Mouse (Mus musculus) forebrain, embryonic 14.5 days (tissue): Measurements from ENCODE around the gene Sema4d. TPM values are rescaled to one million over a fixed set of nuclear protein-coding genes. Genes with fewer than 3 reads are reported as not detected.

Experiments used
- ATAC-seq: fragments of 200-750 bp; cut with Nextera tagmentation; 2 replicates; pipeline ENCODE4 v1.8.0; 2017; ENCODE audit warnings: mild to moderate bottlenecking, moderate library complexity
- DNase-seq: peaks from one replicate; pipeline ENCODE4 v3.0.0-alpha.2; 2015; ENCODE audit warnings: low spot score
- H3K27ac ChIP-seq: fragments of 300-500 bp; sonication (generic); 2 replicates; pipeline ENCODE4 v1.5.1; 2014; ENCODE audit warnings: low read depth, mild to moderate bottlenecking, control low read depth, low read length, moderate library complexity
- H3K27me3 ChIP-seq: fragments of 300-500 bp; sonication (generic); replicated peaks from 2 replicates; pipeline ENCODE4 v1.6.1; 2014; ENCODE audit warnings: low read length, control low read depth, mixed read lengths; ENCODE audit not compliant: control insufficient read depth, insufficient read depth
- H3K36me3 ChIP-seq: fragments of 300-500 bp; sonication (generic); 2 replicates; pipeline ENCODE4 v1.6.1; 2014; ENCODE audit warnings: low read length, control low read depth; ENCODE audit not compliant: control insufficient read depth, insufficient read depth
- H3K4me1 ChIP-seq: fragments of 300-500 bp; sonication (generic); 2 replicates; pipeline ENCODE4 v1.6.1; 2014; ENCODE audit warnings: antibody characterized with exemption, low read length, control low read depth; ENCODE audit not compliant: control insufficient read depth, insufficient read depth
- H3K4me2 ChIP-seq: fragments of 300-500 bp; sonication (generic); 2 replicates; pipeline ENCODE4 v1.6.1; 2014; ENCODE audit warnings: mild to moderate bottlenecking, control low read depth, low read length
- H3K4me3 ChIP-seq: fragments of 300-500 bp; sonication (generic); 2 replicates; pipeline ENCODE4 v1.5.1; 2014; ENCODE audit warnings: low read depth, low read length, control low read depth
- H3K9ac ChIP-seq: fragments of 300-500 bp; sonication (generic); 2 replicates; pipeline ENCODE4 v1.6.1; 2014; ENCODE audit warnings: mild to moderate bottlenecking, low read length, control low read depth, moderate library complexity
- H3K9me3 ChIP-seq: fragments of 300-500 bp; sonication (generic); replicated peaks from 2 replicates; pipeline ENCODE4 v1.6.1; 2016; ENCODE audit warnings: low read length, control low read depth, mixed read lengths; ENCODE audit not compliant: control insufficient read depth
- whole genome bisulfite sequencing: fragments of 180-500 bp; shearing (Covaris S2); extraction: QIAGEN DNeasy Blood & Tissue Kit; methylation state at CpG from one replicate; pipeline ENCODE4 v1.1.7; 2014; 5-methylcytosine and 5-hydroxymethylcytosine counted together
- polyA plus RNA-seq: library from polyadenylated mRNA; unstranded; fragments of >200 nt; fragmentation: Nextera tagmentation; extraction: Ambion mirVana; gene quantifications from 2 replicates; pipeline ENCODE4 v1.2.1, GENCODE M21; 2014

Gene Sema4d
- polyA plus RNA-seq, 1 experiment from 2014 or later = 12.7 TPM

DNA sequence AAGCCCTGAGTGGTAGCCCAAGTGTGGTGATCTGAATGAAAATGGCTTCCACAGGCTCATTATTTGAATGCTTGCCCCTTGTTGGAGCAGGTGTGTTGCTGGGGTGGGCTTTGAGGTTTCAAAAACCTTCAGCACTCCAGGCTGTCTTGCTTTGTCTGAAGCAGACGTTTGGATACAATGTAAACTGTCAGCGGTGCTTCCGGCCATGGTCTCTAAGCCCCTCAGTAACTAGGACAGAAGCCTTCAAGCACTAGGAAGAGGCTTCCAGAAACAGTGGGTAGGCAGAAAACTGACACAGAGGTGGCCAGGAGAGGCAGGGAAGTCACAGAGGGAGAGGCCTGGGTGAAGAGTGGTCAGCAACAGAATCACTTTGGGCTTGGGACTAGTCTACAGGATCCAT lies 49.7 kb downstream of the Sema4d start:
- H3K9ac ChIP-seq = no peak overlapping the region
- no peak overlapping the region for H3K4me2 ChIP-seq
- WGBS = 74% methylated on average over 3 of the region's 3 CpGs
- H3K27ac ChIP-seq = no peak overlapping the region
- no peaks in the 10 kb centered on the region for H3K36me3 ChIP-seq
- no peaks in the 10 kb centered on the region for H3K9me3 ChIP-seq
- DNase-seq = no peak
- H3K27me3 ChIP-seq = no peaks in the 10 kb centered on the region
- H3K4me1 ChIP-seq = no peaks in the 10 kb centered on the region
- H3K4me3 ChIP-seq = no peak overlapping the region
- ATAC-seq = no peak

DNA sequence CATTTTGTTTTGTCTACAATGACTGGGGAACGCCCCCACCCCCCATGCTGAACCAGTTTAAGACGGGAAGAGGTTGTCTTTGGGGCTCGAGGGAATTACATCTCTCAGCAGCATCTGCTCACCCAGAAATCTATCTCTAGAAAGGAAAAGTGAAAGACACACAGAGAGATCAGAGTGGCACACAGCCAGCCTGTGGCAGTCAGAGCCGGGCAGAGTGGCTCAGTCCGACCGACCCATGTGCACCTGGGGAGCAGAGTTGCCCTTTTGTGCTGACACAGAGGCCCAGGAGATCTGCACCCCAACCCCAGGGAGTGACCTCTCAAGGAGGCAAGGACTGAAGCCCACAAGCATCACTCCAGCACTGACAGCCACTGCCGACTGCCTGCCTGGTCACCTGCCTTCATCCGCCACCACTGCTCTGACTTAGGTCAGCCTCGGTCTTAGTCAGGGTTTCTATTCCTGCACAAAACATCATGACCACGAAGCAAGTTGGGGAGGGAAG lies 50.9 kb downstream of the Sema4d start:
- no peaks in the 10 kb centered on the region for H3K27me3 ChIP-seq
- 85% methylated on average over 10 of the region's 10 CpGs for WGBS
- no peak overlapping the region for H3K4me2 ChIP-seq
- DNase-seq = no peak
- H3K9ac ChIP-seq = no peak overlapping the region
- H3K36me3 ChIP-seq = no peaks in the 10 kb centered on the region
- no peak for ATAC-seq
- H3K27ac ChIP-seq = no peak overlapping the region
- no peaks in the 10 kb centered on the region for H3K4me1 ChIP-seq
- no peaks in the 10 kb centered on the region for H3K9me3 ChIP-seq
- no peak overlapping the region for H3K4me3 ChIP-seq

DNA sequence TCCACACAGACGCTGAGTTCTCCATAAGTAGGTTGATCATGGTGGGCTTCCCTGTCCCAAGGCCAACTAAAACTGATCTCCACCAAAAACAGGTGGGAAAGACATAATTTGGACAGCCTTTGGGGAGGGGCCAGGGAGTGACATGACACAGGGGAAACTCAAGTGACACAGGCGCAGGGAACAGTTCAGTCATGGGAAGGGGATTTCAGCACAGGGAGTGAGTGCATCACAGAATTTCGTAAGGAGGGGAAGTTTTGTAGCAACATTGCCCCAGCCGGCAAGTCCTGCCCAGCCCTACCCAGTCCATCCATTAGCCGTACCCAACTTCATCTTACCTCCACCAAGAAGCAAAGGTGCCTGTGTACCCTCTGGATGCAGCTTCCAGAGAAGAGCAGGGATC lies 52.8 kb downstream of the Sema4d start:
- no peak overlapping the region for H3K4me3 ChIP-seq
- WGBS = 89% methylated on average over 5 of the region's 5 CpGs
- H3K27me3 ChIP-seq = no peaks in the 10 kb centered on the region
- no peak overlapping the region for H3K4me2 ChIP-seq
- DNase-seq (no peak), ATAC-seq (no peak)
- H3K9ac ChIP-seq = no peak overlapping the region
- H3K36me3 ChIP-seq = no peaks in the 10 kb centered on the region
- H3K4me1 ChIP-seq = no peaks in the 10 kb centered on the region
- no peak overlapping the region for H3K27ac ChIP-seq
- no peaks in the 10 kb centered on the region for H3K9me3 ChIP-seq

DNA sequence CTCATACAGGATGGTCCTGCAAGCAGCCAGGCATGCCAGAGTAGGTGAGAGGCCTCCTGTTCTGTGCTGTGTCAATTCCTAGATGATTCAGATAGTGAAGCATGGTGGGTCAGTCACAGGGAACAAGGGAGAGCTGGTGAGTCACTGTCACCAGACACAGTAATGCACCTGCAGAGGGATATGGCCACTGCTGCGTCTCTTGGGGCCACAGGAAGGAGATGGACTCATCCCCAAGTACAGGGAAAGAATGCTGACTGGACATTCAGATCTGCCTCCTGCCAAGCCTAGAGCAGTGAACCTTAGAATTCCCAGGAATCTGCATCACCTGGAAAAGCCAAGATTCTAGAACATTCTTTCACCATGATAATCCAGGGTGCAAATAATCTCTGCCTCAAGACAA lies 53.8 kb downstream of the Sema4d start:
- DNase-seq = no peak
- 100% methylated on average over 1 of the region's 1 CpGs for WGBS

DNA sequence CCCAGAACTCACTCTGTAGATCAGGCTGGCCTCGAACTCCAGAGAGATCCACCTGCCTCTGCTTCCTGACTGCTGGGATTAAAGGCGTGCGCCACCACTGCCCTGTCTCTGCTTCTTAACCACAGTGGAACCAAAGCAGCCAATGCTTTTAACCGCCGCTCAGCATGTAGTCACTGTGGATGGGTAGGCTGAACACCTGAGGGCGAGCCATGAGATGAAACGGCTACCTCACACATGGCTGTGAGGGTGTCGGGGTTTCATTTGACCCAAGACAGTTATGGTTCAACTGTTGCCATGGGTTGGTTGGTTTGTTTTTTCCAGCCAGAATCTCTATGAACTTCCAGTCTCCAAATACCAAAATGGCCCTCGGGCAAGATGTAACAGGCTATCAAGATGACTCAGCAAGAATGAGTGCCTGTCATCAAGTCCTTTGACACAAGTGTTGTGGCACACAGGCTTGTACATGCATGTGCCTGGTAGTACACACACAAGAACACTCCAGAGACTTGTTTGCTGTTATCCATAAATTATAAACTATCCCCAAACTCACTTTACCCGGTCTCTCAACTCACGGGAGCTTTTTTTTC lies 54.9 kb downstream of the Sema4d start:
- Histone ChIP-seq H3K4me1 (no peaks in the 10 kb centered on the region), H3K4me2 (no peak overlapping the region), H3K27me3 (no peaks in the 10 kb centered on the region), H3K4me3 (no peak overlapping the region), H3K27ac (no peak overlapping the region), H3K9me3 (no peaks in the 10 kb centered on the region), H3K9ac (no peak overlapping the region), H3K36me3 (no peaks in the 10 kb centered on the region)
- ATAC-seq (no peak), DNase-seq (no peak)
- 96% methylated on average over 11 of the region's 11 CpGs for WGBS

More for the DNA sequence above, 53.8 kb downstream of the Sema4d start:
- Histone ChIP-seq H3K4me2 (no peak overlapping the region), H3K27ac (no peak overlapping the region), H3K4me3 (no peak overlapping the region), H3K36me3 (no peaks in the 10 kb centered on the region), H3K9me3 (no peaks in the 10 kb centered on the region), H3K4me1 (no peaks in the 10 kb centered on the region), H3K27me3 (no peaks in the 10 kb centered on the region), H3K9ac (no peak overlapping the region)
- ATAC-seq = no peak

DNA sequence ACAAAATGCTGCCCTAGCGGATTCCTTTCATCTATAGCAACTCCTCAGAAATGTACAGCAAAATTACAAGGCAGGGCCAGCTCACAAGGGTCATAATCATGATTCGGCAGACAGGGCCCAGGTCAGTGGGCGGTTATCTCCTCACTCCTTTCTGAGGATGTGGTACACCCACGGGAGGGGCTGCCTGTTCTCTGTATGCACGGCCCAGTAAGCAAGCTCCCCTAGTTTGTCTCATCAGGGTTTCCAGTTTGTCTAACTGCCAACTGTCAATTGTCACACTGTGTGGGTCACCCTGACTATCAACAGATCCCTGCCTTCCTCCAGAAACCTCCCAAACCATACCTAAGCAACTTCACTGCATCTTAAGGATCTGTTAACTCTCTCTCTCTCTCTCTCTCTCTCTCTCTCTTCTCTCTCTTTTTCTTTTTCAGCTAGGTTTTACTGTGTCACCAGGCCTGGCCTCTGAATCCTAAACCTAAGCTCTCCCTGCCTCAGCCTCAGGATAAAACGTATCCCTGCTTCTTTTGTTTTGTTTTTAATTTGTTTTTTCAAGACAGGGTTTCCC lies 55.5 kb downstream of the Sema4d start:
- H3K4me1 ChIP-seq = no peaks in the 10 kb centered on the region
- H3K27ac ChIP-seq = no peak overlapping the region
- 58% methylated on average over 6 of the region's 6 CpGs for WGBS

DNA sequence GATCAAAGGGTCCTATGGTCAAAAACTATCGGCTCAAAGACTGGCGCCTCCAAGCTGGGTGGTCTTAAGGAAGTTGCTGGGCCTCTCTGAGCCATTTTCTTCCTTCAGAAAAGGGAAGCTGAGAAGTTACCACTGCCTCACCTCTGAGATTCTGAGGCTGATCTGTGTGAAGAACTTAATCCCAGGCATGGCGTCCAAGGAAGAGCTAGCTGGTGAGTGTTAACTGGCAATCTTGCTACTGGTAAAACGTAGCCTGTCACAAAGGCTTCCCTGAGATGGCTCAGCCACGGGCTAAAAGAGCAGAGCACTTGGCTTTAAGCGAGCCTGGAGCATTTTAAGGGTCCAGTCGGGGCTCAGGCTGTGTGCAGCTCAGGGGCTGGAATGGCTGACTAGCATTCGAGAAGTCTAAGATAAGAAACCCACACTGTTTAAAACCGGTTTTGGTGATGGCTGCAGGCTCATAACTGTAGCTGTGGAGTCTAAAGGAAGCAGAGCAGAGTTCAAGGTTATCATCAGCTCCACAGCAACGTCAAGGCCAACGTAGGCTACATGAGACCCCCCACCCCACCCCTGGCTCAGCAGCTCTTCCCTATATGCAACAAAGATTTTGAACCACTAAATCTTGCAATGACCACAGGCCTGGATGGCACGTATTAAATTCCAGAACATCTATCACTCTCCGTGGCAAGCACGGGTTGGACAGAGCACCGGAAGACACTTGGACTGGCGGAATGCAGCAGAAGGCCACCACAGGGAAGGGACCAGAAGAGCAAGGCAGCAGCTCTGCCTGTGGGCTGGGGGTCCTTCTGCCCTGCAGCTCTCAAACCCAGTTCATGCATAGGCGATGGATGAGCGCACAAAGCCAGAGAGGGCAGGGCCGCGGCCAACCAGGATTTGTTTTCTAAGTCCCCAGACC lies 56.3 kb downstream of the Sema4d start:
- Histone ChIP-seq H3K4me1 (0 out of 2 replicates have a peak, but pooled peaks cover 3% of the 10 kb centered on the region), H3K27ac (no peak overlapping the region), H3K4me2 (no peak overlapping the region), H3K9me3 (no peaks in the 10 kb centered on the region), H3K9ac (no peak overlapping the region), H3K4me3 (no peak overlapping the region), H3K36me3 (no peaks in the 10 kb centered on the region), H3K27me3 (no peaks in the 10 kb centered on the region)
- no peak for DNase-seq
- WGBS = 79% methylated on average over 20 of the region's 20 CpGs
- ATAC-seq = no peak

More for the DNA sequence above, 55.5 kb downstream of the Sema4d start:
- Histone ChIP-seq H3K36me3 (no peaks in the 10 kb centered on the region), H3K27me3 (no peaks in the 10 kb centered on the region), H3K9ac (no peak overlapping the region), H3K4me2 (no peak overlapping the region), H3K4me3 (no peak overlapping the region), H3K9me3 (no peaks in the 10 kb centered on the region)
- DNase-seq = no peak
- no peak for ATAC-seq

DNA sequence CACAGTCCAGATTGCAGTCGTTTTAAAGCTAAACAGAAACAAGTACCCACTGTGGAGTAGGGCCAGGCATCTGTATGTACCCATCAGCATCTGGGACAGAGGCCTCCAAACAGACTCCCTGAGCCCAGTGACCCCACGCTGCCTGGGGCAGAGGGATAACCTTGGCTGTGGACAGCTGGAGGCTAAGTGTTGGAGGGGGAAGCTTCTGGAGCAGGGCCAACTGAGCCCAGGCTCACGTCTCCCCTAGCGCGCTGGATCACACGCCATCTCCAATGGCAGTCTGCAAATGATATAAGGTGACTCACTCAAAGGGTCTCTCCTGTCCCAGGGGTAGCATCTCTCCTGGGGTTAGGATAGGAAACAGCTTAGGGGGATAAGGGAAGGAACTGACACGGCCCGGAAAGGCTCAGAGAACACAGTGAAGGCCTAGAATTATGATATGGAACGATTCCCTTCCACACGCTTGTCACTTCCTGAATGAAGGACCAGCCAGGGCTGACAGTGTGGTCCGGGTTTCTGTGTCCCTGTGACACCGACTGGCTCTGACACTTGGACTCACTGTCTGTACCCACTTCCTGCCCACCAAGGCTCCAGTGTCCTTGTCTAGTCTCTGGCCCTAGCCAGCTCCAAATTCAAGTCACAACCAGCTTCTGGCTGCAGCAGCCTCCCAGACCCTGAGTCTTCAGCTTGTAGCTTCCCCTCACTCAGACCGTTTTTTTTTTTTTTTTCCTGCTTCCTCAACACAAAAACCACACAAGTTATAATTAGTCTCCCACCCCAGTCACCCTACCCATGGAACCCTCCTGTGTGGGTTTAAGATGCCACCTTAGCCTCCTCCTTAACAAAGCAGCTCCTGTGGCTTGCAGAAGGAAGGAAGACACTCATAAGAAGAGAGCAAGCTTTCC lies 57.3 kb downstream of the Sema4d start:
- Histone ChIP-seq H3K27ac (no peak overlapping the region), H3K4me2 (no peak overlapping the region), H3K4me1 (0 out of 2 replicates have a peak, but pooled peaks cover 3% of the 10 kb centered on the region), H3K9me3 (no peaks in the 10 kb centered on the region), H3K27me3 (no peaks in the 10 kb centered on the region), H3K36me3 (no peaks in the 10 kb centered on the region), H3K4me3 (no peak overlapping the region), H3K9ac (no peak overlapping the region)
- DNase-seq (no peak), ATAC-seq (no peak)
- WGBS = 83% methylated on average over 13 of the region's 13 CpGs
